Mouse (Mus musculus): ENCODE measurements around the gene Prrx1.

Prrx1 gene

DNA sequence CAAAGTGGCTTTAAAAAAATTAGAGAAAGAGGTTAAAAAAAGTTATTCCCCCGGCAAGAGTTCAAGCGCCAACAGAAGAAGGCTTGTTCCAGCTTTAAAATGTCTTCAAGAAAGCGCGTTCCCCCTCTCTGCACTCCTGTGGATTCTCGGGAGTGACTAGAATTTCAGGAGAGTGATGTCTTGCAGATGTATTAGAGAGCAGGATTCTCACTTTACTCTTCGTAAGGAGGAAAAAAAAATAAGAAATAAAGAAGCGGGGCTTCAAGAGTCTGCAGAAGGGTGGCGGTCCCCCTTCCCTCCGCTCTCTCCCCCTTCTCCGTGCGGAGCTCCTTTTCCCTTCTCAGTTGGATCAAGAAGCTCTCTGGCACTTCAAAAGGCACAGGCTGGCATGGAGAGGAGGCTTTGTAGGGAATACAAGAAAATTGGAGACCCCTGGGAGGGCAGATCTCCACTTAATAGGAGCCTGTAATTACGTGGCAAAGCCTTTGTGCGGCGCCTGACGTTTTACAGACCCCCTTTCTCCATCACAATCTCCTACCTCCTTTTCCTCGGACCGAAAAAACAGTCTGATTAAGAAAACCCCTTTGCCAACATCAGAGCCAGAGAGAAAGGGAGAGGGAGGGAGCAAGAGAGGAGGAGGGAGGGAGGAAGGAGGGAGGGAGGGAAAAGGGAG, at the start of gene Prrx1:
Gene Prrx1 (minus strand): TSS at position 610 of the 673 bp plus-strand sequence.
- DNase-seq, result peak; percentile 11

GRCm38 (mm10) chr1:163362202-163362601, 48.7 kb upstream of the Prrx1 start:
- DNase-seq, result no peak

GRCm38 (mm10) chr1:163361376-163361775, 47.9 kb upstream of the Prrx1 start:
- no peak for DNase-seq

GRCm38 (mm10) chr1:163360796-163361195, 47.3 kb upstream of the Prrx1 start:
- no peak for DNase-seq

DNA sequence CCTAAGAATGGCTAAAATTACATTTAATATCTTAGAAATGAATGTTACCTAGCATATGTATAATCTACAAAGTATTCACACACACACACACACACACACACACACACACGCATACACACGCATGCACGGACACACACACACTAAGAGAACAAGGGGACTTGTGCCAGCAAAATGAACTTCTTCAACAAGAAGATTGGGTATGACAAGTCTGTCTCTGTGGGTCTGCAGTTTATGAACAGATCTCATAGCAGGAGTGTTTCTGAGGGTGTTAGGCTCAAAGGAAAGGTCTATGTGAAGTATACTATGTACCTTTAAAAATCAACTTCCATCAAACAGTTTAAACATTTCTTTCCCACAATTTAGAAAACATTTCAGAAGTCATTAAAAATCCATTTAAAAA, 46.0 kb upstream of the Prrx1 start:
- DNase-seq, result no peak

DNA sequence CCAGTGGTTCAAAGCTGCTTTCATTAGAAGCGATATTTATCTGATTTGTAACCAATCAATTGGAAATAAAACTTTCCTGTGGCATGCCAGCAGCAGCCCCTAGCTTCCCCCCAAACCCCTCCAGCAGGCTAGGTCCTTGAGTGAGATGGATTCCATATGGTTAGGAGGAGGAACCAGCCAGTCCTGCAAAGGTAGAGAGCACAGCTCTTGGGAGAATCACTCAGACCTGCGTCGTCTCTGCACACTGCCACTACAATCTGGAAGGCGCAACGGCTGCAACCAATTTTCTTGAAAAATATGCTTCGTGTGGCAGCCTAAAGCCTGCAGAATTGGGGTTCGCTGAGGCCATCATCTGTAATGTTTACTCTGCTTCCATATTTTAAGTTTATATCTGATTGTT, 44.7 kb upstream of the Prrx1 start:
- DNase-seq, result no peak

DNA sequence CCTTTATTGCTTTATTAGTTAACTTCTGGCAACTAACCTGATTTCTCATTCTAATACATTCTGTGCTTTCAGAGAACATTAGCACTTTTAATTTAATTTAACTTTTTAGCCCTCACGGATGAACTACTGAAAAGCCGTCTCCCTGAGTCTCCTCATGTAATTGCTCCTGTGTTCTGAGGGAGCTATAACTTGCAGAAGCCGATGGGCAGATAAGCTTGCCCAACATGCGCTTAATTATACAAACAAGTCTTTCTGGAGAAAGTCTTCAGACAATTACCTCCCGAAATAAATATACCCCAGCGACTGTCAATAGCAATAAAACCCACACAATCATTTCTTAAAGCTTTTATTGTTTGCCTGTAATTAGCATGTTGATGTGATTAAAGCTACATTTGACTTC, 44.2 kb upstream of the Prrx1 start:
- no peak for DNase-seq

- no peak for DNase-seq
Observed at GRCm38 (mm10) chr1:163356167-163356566, 42.7 kb upstream of the Prrx1 start.

DNA sequence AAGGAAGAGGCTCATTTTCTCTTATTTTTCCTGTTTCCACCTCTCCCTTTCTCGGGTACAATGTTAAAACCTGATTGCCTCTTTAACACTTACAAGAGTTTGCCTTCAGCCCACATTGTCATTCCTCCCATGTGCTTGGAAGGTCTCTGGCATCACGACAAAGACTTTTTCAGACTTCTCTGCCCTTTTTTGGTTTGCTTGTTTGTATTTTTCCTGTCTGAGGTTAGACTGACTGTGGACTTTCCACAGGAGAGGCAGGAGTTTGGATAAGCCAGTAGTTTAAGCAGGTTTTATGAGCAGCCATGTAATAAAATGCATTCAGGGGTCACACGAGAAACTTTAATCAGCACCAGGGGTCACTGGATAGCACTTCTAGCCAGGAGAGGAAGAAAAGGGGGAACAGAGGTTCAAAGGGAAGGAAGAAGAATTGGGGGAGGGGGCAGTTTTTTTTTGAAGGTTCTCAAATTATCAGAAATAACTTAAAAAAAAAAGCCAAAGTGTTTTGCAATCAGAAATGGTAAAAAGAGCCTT, 42.2 kb upstream of the Prrx1 start:
- no peak for DNase-seq

GRCm38 (mm10) chr1:163350988-163351387, 37.5 kb upstream of the Prrx1 start:
- no peak for DNase-seq

DNA sequence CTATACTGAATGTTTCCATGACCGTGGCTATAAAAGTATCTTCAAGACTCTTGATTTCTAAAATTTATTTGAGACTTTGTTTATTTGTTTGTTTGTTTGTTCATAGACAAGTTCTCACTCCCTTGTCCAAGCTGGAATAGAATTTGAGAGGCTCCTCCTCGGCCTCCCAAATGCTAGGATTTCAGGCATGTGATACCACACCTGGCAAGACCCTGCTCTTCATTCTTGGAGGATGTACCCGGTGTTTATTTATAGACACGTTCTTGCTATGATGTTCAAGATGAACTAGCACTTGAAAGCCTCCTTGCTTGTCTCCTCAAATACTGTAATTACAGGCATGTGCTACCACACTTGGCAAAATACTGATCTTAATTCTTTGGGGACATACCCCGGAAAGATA, 32.0 kb upstream of the Prrx1 start:
- no peak for DNase-seq

GRCm38 (mm10) chr1:163344931-163345330, 31.4 kb upstream of the Prrx1 start:
- no peak for DNase-seq

GRCm38 (mm10) chr1:163339219-163339561, 25.7 kb upstream of the Prrx1 start:
- no peak for DNase-seq

DNA sequence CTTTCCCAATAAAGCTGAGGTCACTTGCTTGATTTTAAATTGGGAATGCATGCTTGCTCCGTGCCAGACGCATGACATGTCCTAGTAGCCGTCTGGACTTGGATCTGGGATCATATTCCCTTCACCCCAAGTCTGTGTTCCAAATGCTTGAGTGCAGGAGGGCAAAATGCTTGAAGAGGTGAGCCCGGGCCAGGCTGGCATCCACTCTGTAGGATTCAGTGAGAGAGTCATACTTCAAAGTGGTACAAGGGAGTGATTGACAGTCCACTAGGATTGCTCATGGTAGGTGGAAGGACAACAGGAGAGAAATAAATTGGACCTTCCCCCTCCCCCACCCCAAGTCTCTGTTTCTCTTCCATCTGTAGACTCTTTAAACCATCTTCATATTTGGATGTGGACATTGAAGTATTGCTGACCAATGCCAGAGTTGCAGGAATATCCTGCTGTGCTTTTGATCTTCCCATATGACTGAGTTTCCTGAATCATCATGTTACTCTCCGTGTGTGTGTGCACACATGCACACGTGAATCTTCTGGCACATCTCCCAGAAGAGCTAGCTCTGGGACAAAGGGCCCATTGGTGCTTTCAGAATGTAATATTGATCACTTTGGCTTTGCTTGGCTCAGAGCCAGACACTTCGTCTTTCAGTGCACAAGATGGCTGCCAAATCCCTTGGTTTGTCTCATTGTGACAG, 25.2 kb upstream of the Prrx1 start:
- DNase-seq, result no peak

DNA sequence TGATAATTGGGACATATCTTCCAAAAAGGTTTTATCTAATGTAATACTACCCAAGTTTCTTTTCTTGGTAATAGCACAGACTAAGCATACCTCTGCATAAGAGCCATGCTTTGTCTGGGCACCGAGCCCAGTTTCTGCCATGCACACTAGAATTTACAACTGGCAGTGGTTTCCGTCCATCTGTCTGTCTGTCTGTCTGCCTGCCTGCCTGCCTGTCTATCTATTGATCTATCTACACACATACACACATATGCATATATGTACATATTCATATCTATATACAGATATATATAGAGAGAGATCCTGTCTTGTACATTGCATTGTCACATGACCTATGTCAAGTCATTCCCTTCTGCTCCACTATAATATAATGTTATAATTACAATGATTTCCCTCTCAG, 24.3 kb upstream of the Prrx1 start:
- DNase-seq, result no peak

- DNase-seq, result no peak
Observed at GRCm38 (mm10) chr1:163327279-163327678, 13.8 kb upstream of the Prrx1 start.

- DNase-seq, result no peak
Observed at GRCm38 (mm10) chr1:163319669-163320571, 6.4 kb upstream of the Prrx1 start.

- no peak for DNase-seq
Observed at GRCm38 (mm10) chr1:163316920-163317319, 3.4 kb upstream of the Prrx1 start.

DNA sequence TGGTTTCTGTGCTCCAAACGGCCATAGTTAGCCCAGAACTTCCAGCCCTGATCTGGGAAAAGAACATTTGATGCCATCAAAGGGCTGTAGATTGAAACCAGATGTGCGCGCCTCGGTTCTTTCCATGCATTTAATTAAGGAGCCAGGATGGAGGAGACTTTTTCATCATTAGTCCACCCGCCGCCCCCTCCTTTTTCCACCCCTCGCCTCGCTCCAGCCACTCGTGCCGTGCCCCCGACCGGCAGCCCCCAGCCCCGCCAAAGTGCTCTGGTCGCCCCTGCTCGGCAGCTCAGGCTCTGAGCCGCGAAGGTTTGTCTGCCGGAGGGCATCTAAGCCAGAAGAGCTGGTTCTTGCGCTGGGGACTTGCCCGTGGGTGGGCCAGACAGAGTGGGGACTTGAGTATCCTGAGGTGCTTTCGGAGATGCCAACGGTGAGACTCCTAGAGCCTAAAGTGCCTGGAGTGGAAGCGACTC, 1.4 kb upstream of the Prrx1 start:
- DNase-seq, result peak; percentile 4

- peak; percentile 27 for DNase-seq
Observed at GRCm38 (mm10) chr1:163313921-163314725, 613 bp upstream of the Prrx1 start.

DNA sequence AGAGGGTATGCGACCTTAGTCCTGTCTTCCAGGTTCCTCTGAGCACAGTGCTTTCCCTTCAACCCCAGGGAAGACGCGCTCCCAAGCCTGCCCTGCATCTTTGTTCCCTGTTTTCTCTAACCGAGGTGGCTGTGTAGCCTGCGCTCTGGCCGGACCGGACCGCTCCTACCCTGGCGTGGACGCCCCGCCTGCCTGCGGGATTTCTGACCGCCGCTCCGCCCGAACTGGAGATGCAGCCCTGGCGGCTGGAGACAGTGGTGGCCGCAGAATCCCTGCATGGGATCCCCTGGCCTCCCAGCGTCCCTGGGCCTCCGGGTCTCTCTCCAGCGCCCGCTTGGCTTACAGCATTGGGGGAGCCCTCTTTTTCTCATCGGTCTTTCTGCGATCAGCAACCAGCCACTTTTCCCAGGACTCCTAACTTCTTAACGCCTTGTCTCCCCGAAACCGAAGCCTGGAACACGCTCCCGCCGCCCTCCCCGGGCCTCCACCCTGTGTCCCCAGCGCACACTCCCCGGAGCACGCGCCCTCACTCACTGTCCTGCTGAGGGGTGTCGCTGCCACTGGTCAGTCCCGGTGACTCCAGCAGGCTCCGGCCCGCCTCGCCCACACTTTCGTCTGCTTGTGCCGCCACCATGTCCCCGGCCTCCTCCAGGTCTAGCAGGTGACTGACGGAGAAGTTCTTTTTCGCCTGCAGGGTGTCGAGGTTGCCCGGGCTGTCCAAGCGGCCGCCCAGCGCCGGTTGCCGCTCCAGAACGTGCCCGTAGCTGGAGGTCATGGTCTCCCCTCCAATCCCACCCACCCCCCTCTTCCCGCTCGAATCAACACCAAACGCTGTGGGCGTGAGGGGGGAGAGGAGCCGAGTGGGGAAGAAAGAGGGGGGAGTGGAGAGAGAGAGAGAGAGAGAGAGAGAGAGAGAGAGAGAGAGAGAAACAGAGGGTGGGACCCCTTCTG, 1.4 kb downstream of the Prrx1 start:
- DNase-seq, result peak; percentile 48
